ENCODE assay signal across 9 mouse cellular contexts in the genomic region with DNA sequence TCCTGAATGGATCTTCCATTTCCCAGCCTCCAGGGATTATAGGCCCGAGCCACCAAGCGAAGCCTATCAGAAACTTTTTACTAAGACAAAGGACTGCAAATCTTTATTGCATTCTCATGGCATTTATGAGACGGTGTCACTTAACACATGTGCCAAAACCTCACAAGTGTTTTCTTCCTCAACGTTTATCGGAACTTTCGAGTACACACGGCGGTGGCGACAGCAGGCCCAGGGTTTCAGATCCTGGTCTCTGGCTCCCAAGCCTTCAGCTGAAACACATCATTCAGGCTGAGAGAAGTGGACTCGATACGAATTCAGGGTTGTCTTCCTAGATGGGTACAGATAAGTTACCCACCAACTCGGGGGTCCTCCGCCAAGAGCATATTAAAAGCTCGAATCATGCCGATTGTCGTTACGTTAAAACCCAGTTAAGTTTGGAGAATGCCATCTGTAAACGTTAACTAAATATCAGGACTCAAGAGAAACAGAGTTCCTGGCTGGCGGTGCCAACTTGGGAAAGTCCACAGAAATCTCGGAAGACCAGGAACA. TPM values are rescaled to one million over a fixed set of nuclear protein-coding genes. Genes with fewer than 3 reads are reported as not detected.
DNase-seq lines count a peak whose midpoint lies in the region; ATAC-seq and TF ChIP-seq lines count a peak whose summit lies in the region.
"Had no signal": no experiment of that assay in that cellular context is flagged by ENCODE, and none has a peak within 500 bp of the region (broad histone marks: within the 10 kb centered on the region; RNA-seq: fewer than 3 reads in every experiment).

No protein-coding gene starts in this region.

- peaks cover 36% of the 10 kb centered on the region for H3K79me2 ChIP-seq in macrophage (ENCODE audit: inconsistent target)

- H3K9me3 ChIP-seq in lung, embryonic 14.5 days (ENCODE audit: low read depth, low read length) = no peaks in the 10 kb centered on the region
- no peaks in the 10 kb centered on the region for H3K9me3 ChIP-seq in heart, postnatal 0 days (replicated peaks; ENCODE audit: control insufficient read depth, low read length)

- H3K9ac ChIP-seq in lung, embryonic 14.5 days = peak overlapping the region; percentile 92
- peak overlapping the region; percentile 95 for H3K9ac ChIP-seq in heart, postnatal 0 days (replicated peaks; ENCODE audit: low read depth, low read length)

- H3K4me2 ChIP-seq in lung, embryonic 14.5 days = peak overlapping the region; percentile 92
- H3K4me2 ChIP-seq in heart, postnatal 0 days (ENCODE audit: low read depth, low read length) = peak overlapping the region; percentile 89

- no peak for TF ChIP-seq CTCF in lung, embryonic 14.5 days (IDR thresholded peaks at IDR 0.05; ENCODE audit: low read depth)
- TF ChIP-seq CTCF in heart, postnatal 0 days (IDR thresholded peaks at IDR 0.05; ENCODE audit: low read depth) = no peak

- DNase-seq in lung, embryonic 14.5 days = peak; percentile 29
- DNase-seq in lung, postnatal 14 days = no peak
- peak; percentile 24 for DNase-seq in c-Kit-positive CD71-positive TER-119-positive erythroid progenitor cells, embryonic 14.5 days (ENCODE audit: low spot score)
- no peak for DNase-seq in heart, postnatal 0 days (ENCODE audit: low spot score)
- DNase-seq in right cerebral cortex, postnatal 25 days = no peak
- DNase-seq in ovary, postnatal 36 days (ENCODE audit: low spot score) = no peak
- DNase-seq in layer of hippocampus, adult 18-20 months (ENCODE audit: low spot score in 2 of 2) = no peak

- no peaks in the 10 kb centered on the region for H3K27me3 ChIP-seq in lung, embryonic 14.5 days (ENCODE audit: insufficient read depth, low read length)
- H3K27me3 ChIP-seq in heart, postnatal 0 days (ENCODE audit: control insufficient read depth, insufficient read depth, low read length) = no peaks in the 10 kb centered on the region

- peak overlapping the region; percentile 76; the same call in 1 of the 2 replicates for H3K27ac ChIP-seq in lung, embryonic 14.5 days (ENCODE audit: low read depth)
- peak overlapping the region; percentile 82 for H3K27ac ChIP-seq in heart, postnatal 0 days (ENCODE audit: low read depth)
- H3K27ac ChIP-seq in macrophage = peak overlapping the region; percentile 28

- H3K4me1 ChIP-seq in lung, embryonic 14.5 days (ENCODE audit: insufficient read depth) = no peaks in the 10 kb centered on the region
- H3K4me1 ChIP-seq in heart, postnatal 0 days (ENCODE audit: control insufficient read depth, insufficient read depth) = peaks cover 4% of the 10 kb centered on the region; the same call in 1 of the 2 replicates

- TF ChIP-seq EP300 in heart, postnatal 0 days (IDR thresholded peaks at IDR 0.05; ENCODE audit: low read depth) = no peak

- 2% methylated on average over 20 of the region's 20 CpGs for WGBS in lung, embryonic 14.5 days
- WGBS in heart, postnatal 0 days = 2% methylated on average over 20 of the region's 20 CpGs
- WGBS in macrophage (ENCODE audit: missing documents) = 1% methylated on average over 20 of the region's 20 CpGs

- H3K36me3 ChIP-seq in lung, embryonic 14.5 days (ENCODE audit: insufficient read depth) = peaks cover 33% of the 10 kb centered on the region
- peaks cover 26% of the 10 kb centered on the region for H3K36me3 ChIP-seq in heart, postnatal 0 days (replicated peaks; ENCODE audit: control insufficient read depth, insufficient read depth, low read length)
- peaks cover 13% of the 10 kb centered on the region; the same call in 1 of the 2 replicates for H3K36me3 ChIP-seq in macrophage (ENCODE audit: inconsistent target)

- ATAC-seq in lung, embryonic 14.5 days (ENCODE audit: insufficient read depth) = no peak
- no peak for ATAC-seq in heart, postnatal 0 days (ENCODE audit: insufficient read depth, low read depth)

- H3K4me3 ChIP-seq in lung, embryonic 14.5 days (ENCODE audit: low read depth, low read length) = peak overlapping the region; percentile 85
- peak overlapping the region; percentile 92 for H3K4me3 ChIP-seq in heart, postnatal 0 days (ENCODE audit: low read depth, low read length)
- peak overlapping the region; percentile 82 for H3K4me3 ChIP-seq in macrophage (ENCODE audit: inconsistent target)

RNA-seq across cellular contexts. Expression of gene Rtcb, which starts 0.7 kb away (rescaled TPM):
- 178 and 186 TPM in 2 replicates for polyA plus RNA-seq in lung, embryonic 14.5 days (2014; fragmentation: Nextera tagmentation; extraction: Ambion mirVana)
- total RNA-seq in heart, postnatal 0 days (2014; rRNA removed; ENCODE audit: low replicate concordance) = 45.9 and 67.1 TPM in 2 replicates
- 96.2 and 101 TPM in 2 replicates for polyA plus RNA-seq in heart, postnatal 0 days (2015; fragmentation: Nextera tagmentation; extraction: Ambion mirVana)
- total RNA-seq in macrophage (2018; cell fraction: chromatin; rRNA removed) = 10 to 100 TPM; 13.3 to 66.8 (median 41.4) TPM
- total RNA-seq in macrophage (2018; cell fraction: cytosol; rRNA removed) = 10 to 100 TPM; 53.1 to 74.2 (median 64.6) TPM
- total RNA-seq in macrophage (2018; cell fraction: nucleus; rRNA removed) = 10 to 100 TPM; 18.6 to 68.5 (median 43.3) TPM
- 60.2 to 84.5 TPM (median 63.0 TPM) in 3 replicates for polyA plus RNA-seq in macrophage (2018)
- 100 to 1,000 TPM; 120 to 123 TPM for total RNA-seq in layer of hippocampus, adult 18-20 months (2021)

RNA-seq across cellular contexts. Expression of gene Ascl4, which starts 29.5 kb away (rescaled TPM):
- polyA plus RNA-seq in lung, embryonic 14.5 days (2014; fragmentation: Nextera tagmentation; extraction: Ambion mirVana) = 0.17 and 0.88 TPM in 2 replicates
- not detected in 2 replicates for total RNA-seq in heart, postnatal 0 days (2014; rRNA removed; ENCODE audit: low replicate concordance)
- polyA plus RNA-seq in heart, postnatal 0 days (2015; fragmentation: Nextera tagmentation; extraction: Ambion mirVana) = not detected in 2 replicates
- not detected for total RNA-seq in macrophage (2018; cell fraction: chromatin; rRNA removed)
- total RNA-seq in macrophage (2018; cell fraction: cytosol; rRNA removed) = not detected
- total RNA-seq in macrophage (2018; cell fraction: nucleus; rRNA removed) = not detected
- polyA plus RNA-seq in macrophage (2018) = not detected in 3 replicates
- under 1 TPM; 0.58 to 0.89 TPM for total RNA-seq in layer of hippocampus, adult 18-20 months (2021)
- total RNA-seq: heart, postnatal 14 days had no signal

RNA-seq across cellular contexts. Expression of gene Prdm4, which starts 40.0 kb away (rescaled TPM):
- polyA plus RNA-seq in lung, embryonic 14.5 days (2014; fragmentation: Nextera tagmentation; extraction: Ambion mirVana) = 25.0 and 25.6 TPM in 2 replicates
- 29.1 and 34.5 TPM in 2 replicates for total RNA-seq in heart, postnatal 0 days (2014; rRNA removed; ENCODE audit: low replicate concordance)
- 4.4 and 4.6 TPM in 2 replicates for polyA plus RNA-seq in heart, postnatal 0 days (2015; fragmentation: Nextera tagmentation; extraction: Ambion mirVana)
- total RNA-seq in macrophage (2018; cell fraction: chromatin; rRNA removed) = 10 to 100 TPM; 26.4 to 90.7 (median 47.6) TPM
- 10 to 100 TPM; 15.5 to 27.9 (median 17.5) TPM for total RNA-seq in macrophage (2018; cell fraction: cytosol; rRNA removed)
- 10 to 100 TPM; 24.0 to 73.8 (median 41.9) TPM for total RNA-seq in macrophage (2018; cell fraction: nucleus; rRNA removed)
- 11.4 to 15.1 TPM (median 12.8 TPM) in 3 replicates for polyA plus RNA-seq in macrophage (2018)
- total RNA-seq in layer of hippocampus, adult 18-20 months (2021) = 10 to 100 TPM; 27.1 to 28.0 TPM

RNA-seq across cellular contexts. Expression of gene Bpifc, which starts 54.8 kb away (rescaled TPM):
- 0.07 and 0.08 TPM in 2 replicates for polyA plus RNA-seq in lung, embryonic 14.5 days (2014; fragmentation: Nextera tagmentation; extraction: Ambion mirVana)
- total RNA-seq in heart, postnatal 0 days (2014; rRNA removed; ENCODE audit: low replicate concordance) = not detected in 2 replicates
- polyA plus RNA-seq in heart, postnatal 0 days (2015; fragmentation: Nextera tagmentation; extraction: Ambion mirVana) = not detected in 2 replicates
- 1 to 10 TPM in 3 of 26 experiments, under 1 TPM in 4, not detected in 19; 0.31 to 1.8 (median 0.86) TPM for total RNA-seq in macrophage (2018; cell fraction: chromatin; rRNA removed)
- under 1 TPM in 13 of 26 experiments, not detected in 13; 0.04 to 0.57 (median 0.07) TPM for total RNA-seq in macrophage (2018; cell fraction: cytosol; rRNA removed)
- total RNA-seq in macrophage (2018; cell fraction: nucleus; rRNA removed) = 1 to 10 TPM in 2 of 26 experiments, under 1 TPM in 7, not detected in 17; 0.22 to 1.7 (median 0.60) TPM
- polyA plus RNA-seq in macrophage (2018) = 0.07 TPM in 1 of 3 replicates, not detected in the others
- not detected for total RNA-seq in layer of hippocampus, adult 18-20 months (2021)
- total RNA-seq: heart, postnatal 14 days had no signal

Comparison
In these comparisons a context has a peak if more than half of its experiments do, and no peak if none do; other contexts are left out.
1. DNase-seq: peak in lung, embryonic 14.5 days (single experiment) and c-Kit-positive CD71-positive TER-119-positive erythroid progenitor cells, embryonic 14.5 days (single experiment); none in lung, postnatal 14 days (single experiment), heart, postnatal 0 days (single experiment), right cerebral cortex, postnatal 25 days (single experiment), ovary, postnatal 36 days (single experiment) and layer of hippocampus, adult 18-20 months (0 of 2).
2. H3K27ac ChIP-seq: peak in every context shown above with its lines; median percentile 82 in heart, postnatal 0 days; 76 in lung, embryonic 14.5 days; 28 in macrophage.
3. Peak in every context shown above with its lines, with median percentiles within 50 percentile points of each other: H3K4me3 ChIP-seq.